Mouse (Mus musculus) forebrain, embryonic 14.5 days (tissue): ENCODE data around the gene Crispld2. TPM values are rescaled to one million over a fixed set of nuclear protein-coding genes. Genes with fewer than 3 reads are reported as not detected.

Experiments
- ATAC-seq: fragments of 200-750 bp; cut with Nextera tagmentation; 2 replicates; pipeline ENCODE4 v1.8.0; 2017; ENCODE audit warnings: mild to moderate bottlenecking, moderate library complexity
- DNase-seq: peaks from one replicate; pipeline ENCODE4 v3.0.0-alpha.2; 2015; ENCODE audit warnings: low spot score
- H3K27ac ChIP-seq: fragments of 300-500 bp; sonication (generic); 2 replicates; pipeline ENCODE4 v1.5.1; 2014; ENCODE audit warnings: low read depth, mild to moderate bottlenecking, control low read depth, low read length, moderate library complexity
- H3K27me3 ChIP-seq: fragments of 300-500 bp; sonication (generic); replicated peaks from 2 replicates; pipeline ENCODE4 v1.6.1; 2014; ENCODE audit warnings: low read length, control low read depth, mixed read lengths; ENCODE audit not compliant: control insufficient read depth, insufficient read depth
- H3K36me3 ChIP-seq: fragments of 300-500 bp; sonication (generic); 2 replicates; pipeline ENCODE4 v1.6.1; 2014; ENCODE audit warnings: low read length, control low read depth; ENCODE audit not compliant: control insufficient read depth, insufficient read depth
- H3K4me1 ChIP-seq: fragments of 300-500 bp; sonication (generic); 2 replicates; pipeline ENCODE4 v1.6.1; 2014; ENCODE audit warnings: antibody characterized with exemption, low read length, control low read depth; ENCODE audit not compliant: control insufficient read depth, insufficient read depth
- H3K4me2 ChIP-seq: fragments of 300-500 bp; sonication (generic); 2 replicates; pipeline ENCODE4 v1.6.1; 2014; ENCODE audit warnings: mild to moderate bottlenecking, control low read depth, low read length
- H3K4me3 ChIP-seq: fragments of 300-500 bp; sonication (generic); 2 replicates; pipeline ENCODE4 v1.5.1; 2014; ENCODE audit warnings: low read depth, low read length, control low read depth
- H3K9ac ChIP-seq: fragments of 300-500 bp; sonication (generic); 2 replicates; pipeline ENCODE4 v1.6.1; 2014; ENCODE audit warnings: mild to moderate bottlenecking, low read length, control low read depth, moderate library complexity
- H3K9me3 ChIP-seq: fragments of 300-500 bp; sonication (generic); replicated peaks from 2 replicates; pipeline ENCODE4 v1.6.1; 2016; ENCODE audit warnings: low read length, control low read depth, mixed read lengths; ENCODE audit not compliant: control insufficient read depth
- WGBS: fragments of 180-500 bp; shearing (Covaris S2); extraction: QIAGEN DNeasy Blood & Tissue Kit; methylation state at CpG from one replicate; pipeline ENCODE4 v1.1.7; 2014; 5-methylcytosine and 5-hydroxymethylcytosine counted together
- polyA plus RNA-seq: library from polyadenylated mRNA; unstranded; fragments of >200 nt; fragmentation: Nextera tagmentation; extraction: Ambion mirVana; gene quantifications from 2 replicates; pipeline ENCODE4 v1.2.1, GENCODE M21; 2014

Gene Crispld2
- polyA plus RNA-seq, 1 experiment from 2014 or later, result 0.79 TPM

DNA sequence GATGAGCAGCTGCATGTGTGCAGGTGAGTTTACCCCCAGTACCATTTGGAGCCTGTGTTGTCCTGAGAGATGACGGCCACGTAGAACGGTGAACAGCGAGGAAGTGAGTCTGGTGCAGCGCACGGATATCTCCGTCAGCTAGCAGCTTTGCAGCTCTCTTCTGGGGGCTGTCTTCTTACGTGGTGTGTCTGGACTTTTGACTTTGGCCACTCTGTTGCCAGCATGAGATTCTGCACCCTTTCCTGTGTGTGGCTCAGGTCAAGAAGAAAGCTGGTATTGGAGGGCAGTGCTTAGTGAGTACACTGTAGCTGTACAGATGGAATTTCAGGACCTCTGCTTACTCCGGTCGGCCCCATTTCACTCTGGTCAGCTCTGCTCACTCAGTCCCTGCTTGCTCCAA, 34.2 kb upstream of the Crispld2 start:
- ATAC-seq (no peak), DNase-seq (no peak)
- H3K4me1 ChIP-seq, result peaks cover 12% of the 10 kb centered on the region
- no peak overlapping the region for H3K4me3 ChIP-seq
- no peak overlapping the region for H3K9ac ChIP-seq
- H3K36me3 ChIP-seq, result peaks cover 52% of the 10 kb centered on the region
- 94% methylated on average over 10 of the region's 10 CpGs for WGBS
- H3K9me3 ChIP-seq, result no peaks in the 10 kb centered on the region
- no peaks in the 10 kb centered on the region for H3K27me3 ChIP-seq
- no peak overlapping the region for H3K27ac ChIP-seq
- no peak overlapping the region for H3K4me2 ChIP-seq

DNA sequence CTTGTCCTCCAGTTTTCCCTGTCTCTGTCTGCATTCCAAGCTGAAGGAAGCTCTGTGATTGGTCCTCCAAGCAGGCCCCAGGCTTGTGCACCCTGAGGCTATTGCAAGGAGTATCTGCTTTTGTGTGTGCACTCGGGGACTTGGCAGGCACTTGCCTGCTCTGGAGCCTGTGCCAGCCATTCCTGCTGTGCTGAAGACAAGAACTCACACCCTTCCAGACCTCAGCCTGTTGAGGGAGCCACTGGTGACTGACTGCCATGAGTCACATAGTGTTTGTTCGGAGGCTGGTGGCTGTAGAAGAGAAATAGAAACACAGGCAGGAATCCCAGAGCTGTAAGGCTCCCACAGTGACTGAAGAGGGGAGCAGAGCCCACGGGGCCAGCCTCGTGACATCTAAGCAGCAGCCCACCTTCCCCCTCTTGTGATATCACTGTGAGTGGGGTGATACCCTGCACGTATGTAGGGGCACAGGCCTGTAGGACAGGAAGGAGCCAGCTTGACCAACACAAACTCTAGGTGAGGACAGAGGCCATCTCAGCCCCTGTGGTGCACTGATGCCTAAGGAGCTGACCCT, 31.6 kb upstream of the Crispld2 start:
- H3K9ac ChIP-seq, result peak overlapping the region; percentile 21; the same call in 1 of the 2 replicates
- 30% methylated on average over 5 of the region's 5 CpGs for WGBS
- no peak overlapping the region for H3K4me2 ChIP-seq
- no peaks in the 10 kb centered on the region for H3K9me3 ChIP-seq
- H3K4me3 ChIP-seq, result no peak overlapping the region
- peak overlapping the region; percentile 81 for H3K27ac ChIP-seq
- peaks cover 12% of the 10 kb centered on the region for H3K4me1 ChIP-seq
- peak; percentile 91 for ATAC-seq
- no peaks in the 10 kb centered on the region for H3K27me3 ChIP-seq
- H3K36me3 ChIP-seq, result peaks cover 26% of the 10 kb centered on the region
- DNase-seq, result peak; percentile 86

DNA sequence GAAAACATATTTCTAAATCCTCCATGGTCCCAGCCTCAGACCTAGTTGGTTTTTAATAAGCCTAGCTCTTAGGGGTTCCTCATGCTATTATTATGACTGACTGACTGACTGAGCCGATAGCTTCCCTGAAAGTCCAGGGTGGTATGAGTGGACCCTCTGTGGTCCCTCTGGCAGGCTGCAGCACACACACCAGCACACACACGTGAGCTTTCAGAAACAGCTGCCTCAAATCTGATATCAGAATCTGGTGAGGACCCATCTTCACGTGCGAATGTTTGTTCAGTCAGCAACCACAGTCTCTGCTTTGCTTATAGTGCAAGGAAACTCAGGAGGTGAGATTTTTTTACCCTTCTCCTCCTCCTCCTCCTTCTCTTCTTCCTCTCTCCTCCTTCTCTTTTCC, 27.4 kb upstream of the Crispld2 start:
- Histone ChIP-seq H3K4me1 (peaks cover 9% of the 10 kb centered on the region), H3K36me3 (no peaks in the 10 kb centered on the region), H3K4me3 (no peak overlapping the region), H3K27me3 (no peaks in the 10 kb centered on the region), H3K4me2 (no peak overlapping the region), H3K9me3 (no peaks in the 10 kb centered on the region), H3K27ac (no peak overlapping the region), H3K9ac (no peak overlapping the region)
- WGBS, result 82% methylated on average over 4 of the region's 4 CpGs
- ATAC-seq (no peak), DNase-seq (no peak)

DNA sequence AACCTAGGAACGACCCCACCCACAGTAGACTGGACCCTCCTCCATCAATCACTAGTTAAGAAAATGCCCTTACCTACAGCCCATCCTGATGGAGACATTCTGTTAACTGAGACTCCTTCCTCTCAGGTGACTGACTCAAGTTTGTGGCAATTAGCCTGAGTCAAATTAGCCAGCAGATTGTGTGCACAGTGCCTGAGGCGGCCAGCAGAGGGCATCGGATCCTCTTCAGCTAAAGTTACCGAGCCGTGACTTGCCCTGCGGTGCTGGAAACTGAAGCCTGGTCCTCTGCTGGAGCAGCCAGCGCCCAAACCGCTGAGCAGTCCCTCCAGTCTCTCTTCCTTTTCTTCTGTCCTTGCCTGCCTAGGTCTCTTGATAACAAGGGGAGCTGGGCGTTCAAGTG, 24.8 kb upstream of the Crispld2 start:
- H3K9ac ChIP-seq, result no peak overlapping the region
- DNase-seq (no peak), ATAC-seq (no peak)
- no peaks in the 10 kb centered on the region for H3K9me3 ChIP-seq
- 88% methylated on average over 9 of the region's 9 CpGs for WGBS
- H3K4me3 ChIP-seq, result no peak overlapping the region
- H3K27ac ChIP-seq, result no peak overlapping the region
- no peaks in the 10 kb centered on the region for H3K27me3 ChIP-seq
- H3K4me2 ChIP-seq, result no peak overlapping the region
- H3K36me3 ChIP-seq, result no peaks in the 10 kb centered on the region
- H3K4me1 ChIP-seq, result no peaks in the 10 kb centered on the region

DNA sequence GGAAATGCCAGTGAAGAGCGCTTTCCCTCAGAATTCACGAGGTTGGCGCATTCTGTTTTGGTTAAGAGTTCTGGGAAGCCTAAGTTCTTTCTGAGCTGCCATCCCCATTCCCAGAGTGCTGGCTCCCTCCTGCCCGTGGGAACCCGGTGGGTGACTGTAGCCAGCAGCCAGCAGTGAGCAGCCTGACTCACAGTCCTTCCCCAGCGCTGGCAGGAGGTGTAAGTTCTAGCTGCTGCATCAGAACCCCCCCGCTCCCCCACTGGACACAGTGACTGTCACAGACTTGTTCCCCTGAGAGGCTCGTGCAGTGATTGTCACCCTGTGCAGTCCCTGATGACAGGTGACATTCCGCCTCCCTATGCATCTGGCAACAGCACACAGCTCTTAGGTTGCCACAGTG, 22.1 kb upstream of the Crispld2 start:
- whole genome bisulfite sequencing, result 77% methylated on average over 9 of the region's 9 CpGs
- Histone ChIP-seq H3K4me3 (no peak overlapping the region), H3K36me3 (no peaks in the 10 kb centered on the region), H3K27ac (no peak overlapping the region), H3K9me3 (no peaks in the 10 kb centered on the region), H3K4me2 (no peak overlapping the region), H3K27me3 (no peaks in the 10 kb centered on the region), H3K9ac (no peak overlapping the region), H3K4me1 (no peaks in the 10 kb centered on the region)
- no peak for ATAC-seq
- no peak for DNase-seq

DNA sequence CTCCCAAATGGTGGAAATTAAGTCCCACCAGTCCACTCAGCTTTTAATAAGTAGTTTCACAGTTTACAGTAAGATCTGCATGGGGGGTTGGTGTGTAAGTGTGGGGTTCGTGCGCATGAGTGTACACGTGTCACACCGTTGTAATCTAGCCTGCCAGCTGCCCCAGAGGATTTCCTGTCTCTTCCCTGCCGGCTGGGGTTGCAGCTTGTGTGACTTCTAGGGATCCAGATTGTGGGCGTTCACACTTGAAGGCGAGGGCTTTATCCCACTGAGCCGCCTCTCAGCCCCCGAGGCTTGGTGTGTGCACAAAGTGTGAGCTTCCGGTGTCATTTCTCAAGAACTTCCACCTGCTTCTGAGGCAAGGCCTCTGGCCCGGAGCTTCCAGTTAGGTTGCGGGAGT, 19.7 kb upstream of the Crispld2 start:
- no peaks in the 10 kb centered on the region for H3K36me3 ChIP-seq
- 78% methylated on average over 12 of the region's 12 CpGs for WGBS

DNA sequence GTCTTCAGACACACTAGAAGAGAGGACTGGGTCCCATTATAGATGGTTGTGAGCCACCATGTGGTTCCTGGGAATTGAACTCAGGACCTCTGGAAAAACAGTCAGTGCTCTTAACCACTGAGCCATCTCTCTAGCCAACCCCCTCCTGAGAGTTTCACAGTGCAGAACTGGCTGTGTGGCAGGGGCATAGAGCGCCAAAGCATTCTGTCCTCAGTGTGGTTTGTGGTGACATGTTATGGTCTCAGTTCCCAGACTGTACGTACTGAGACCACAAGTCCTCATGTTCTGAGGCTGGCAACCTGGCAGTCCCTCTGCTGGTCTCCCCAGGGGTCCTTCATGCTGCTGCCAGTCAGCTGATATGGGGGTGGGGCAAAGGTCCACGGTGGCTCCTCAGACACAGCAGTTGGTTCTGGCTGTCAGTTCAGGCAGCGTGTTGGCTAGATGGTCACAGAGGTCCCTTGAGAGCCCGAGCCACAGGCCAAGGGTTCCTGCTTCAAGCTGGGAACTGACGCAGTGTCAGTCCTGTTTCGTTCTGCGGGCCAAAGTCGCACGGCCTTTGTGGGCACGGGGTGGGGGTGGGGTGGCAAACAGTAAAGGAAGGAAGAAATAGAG, 13.4 kb upstream of the Crispld2 start:
- Histone ChIP-seq H3K9ac (no peak overlapping the region), H3K9me3 (no peaks in the 10 kb centered on the region), H3K36me3 (no peaks in the 10 kb centered on the region), H3K4me1 (no peaks in the 10 kb centered on the region), H3K27ac (no peak overlapping the region), H3K4me2 (no peak overlapping the region), H3K27me3 (no peaks in the 10 kb centered on the region), H3K4me3 (no peak overlapping the region)
- DNase-seq, result no peak
- WGBS, result 73% methylated on average over 11 of the region's 11 CpGs
- ATAC-seq, result no peak

More for the DNA sequence above, 19.7 kb upstream of the Crispld2 start:
- no peak overlapping the region for H3K4me3 ChIP-seq
- no peaks in the 10 kb centered on the region for H3K9me3 ChIP-seq
- H3K4me1 ChIP-seq, result no peaks in the 10 kb centered on the region
- no peak for ATAC-seq
- no peaks in the 10 kb centered on the region for H3K27me3 ChIP-seq
- no peak overlapping the region for H3K4me2 ChIP-seq
- no peak overlapping the region for H3K9ac ChIP-seq
- DNase-seq, result no peak
- no peak overlapping the region for H3K27ac ChIP-seq

DNA sequence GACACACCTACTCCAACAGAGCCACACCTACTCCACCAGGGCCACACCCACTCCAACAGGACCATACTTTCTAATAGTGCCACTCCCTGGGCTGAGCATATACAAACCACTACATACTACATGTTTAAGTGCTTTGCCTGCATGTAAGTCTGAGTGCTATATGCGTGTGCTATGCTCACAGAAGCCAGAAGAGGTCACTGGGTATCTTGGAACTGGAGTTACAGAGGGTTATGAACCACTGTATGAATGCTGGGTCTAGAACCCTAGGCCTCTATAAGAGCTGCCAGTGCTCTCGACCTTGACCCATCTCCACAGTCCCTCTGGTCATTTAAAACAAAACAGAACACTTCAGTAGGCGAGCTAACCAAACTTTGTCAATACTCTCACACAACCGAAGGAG, 11.0 kb upstream of the Crispld2 start:
- Histone ChIP-seq H3K4me3 (no peak overlapping the region), H3K9ac (no peak overlapping the region), H3K9me3 (no peaks in the 10 kb centered on the region), H3K27me3 (no peaks in the 10 kb centered on the region), H3K36me3 (no peaks in the 10 kb centered on the region), H3K4me1 (no peaks in the 10 kb centered on the region), H3K4me2 (no peak overlapping the region), H3K27ac (no peak overlapping the region)
- no peak for ATAC-seq
- DNase-seq, result no peak
- 70% methylated on average over 4 of the region's 4 CpGs for WGBS

DNA sequence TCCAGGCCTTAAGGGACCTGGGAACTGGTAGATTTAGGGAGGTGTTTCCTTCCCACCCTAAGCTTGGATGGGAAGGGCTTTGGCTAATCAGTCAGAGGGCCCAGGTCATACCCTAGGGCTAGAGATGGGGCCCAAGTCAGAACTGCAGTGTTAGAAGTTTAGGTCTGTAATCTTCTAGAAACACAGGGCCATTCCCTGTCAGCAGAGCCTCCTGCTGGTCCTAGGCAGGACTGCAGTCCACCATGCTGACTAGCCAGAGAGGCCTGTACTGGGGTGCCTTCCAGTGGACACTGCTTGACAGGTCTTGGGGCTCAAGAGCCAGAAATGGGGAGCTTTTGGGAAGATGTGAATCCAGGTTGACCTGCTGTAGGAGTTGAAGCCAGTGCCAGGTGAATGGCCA, 8.2 kb upstream of the Crispld2 start:
- H3K9ac ChIP-seq, result no peak overlapping the region
- no peaks in the 10 kb centered on the region for H3K27me3 ChIP-seq
- H3K4me3 ChIP-seq, result no peak overlapping the region
- H3K4me1 ChIP-seq, result no peaks in the 10 kb centered on the region
- DNase-seq, result no peak
- no peaks in the 10 kb centered on the region for H3K9me3 ChIP-seq
- ATAC-seq, result no peak
- no peaks in the 10 kb centered on the region for H3K36me3 ChIP-seq
- no peak overlapping the region for H3K27ac ChIP-seq
- no peak overlapping the region for H3K4me2 ChIP-seq
